Mouse (Mus musculus) cerebellum, adult 2 months (tissue): ENCODE results near the gene Lbhd2.
A peak's percentile ranks its signal among the peaks of the same experiment; 100 is the strongest.

ENCODE experiments used
- CTCF ChIP-seq: fragments of 200-500 bp; IDR thresholded peaks from 2 replicates; pipeline ENCODE4 v1.5.1; 2011; ENCODE audit warnings: low read depth, mild to moderate bottlenecking, control low read depth, low read length, moderate library complexity, borderline replicate concordance; ENCODE audit not compliant: insufficient read depth
- POLR2A ChIP-seq: fragments of 200-500 bp; IDR thresholded peaks from 2 replicates; pipeline ENCODE4 v1.6.1; 2011; ENCODE audit warnings: low read length, control low read depth, borderline replicate concordance; ENCODE audit not compliant: insufficient read depth

- 0 out of 2 replicates have a peak, but pooled peaks have one; percentile 8 for TF ChIP-seq CTCF
- TF ChIP-seq POLR2A: no peak
These were observed 36.4 kb upstream of the Lbhd2 start for GRCm38 (mm10) chr12:111370249-111370648.
